Mouse (Mus musculus): ENCODE measurements around the gene Clstn1. TPM values are rescaled to one million over a fixed set of nuclear protein-coding genes. Genes with fewer than 3 reads are reported as not detected.

The Clstn1 gene
- total RNA-seq, 2 experiments from 2014 or later: 104 to 106 TPM

Small RNA genes within 50 kb of the gene (microRNA-seq; reads per million reads assigned to microRNA genes)
- gene Mir5616 (ENCODE audit: borderline number of aligned reads in 2 of 2) (0 reads per million in 2 experiments), gene Mir7023 (ENCODE audit: borderline number of aligned reads in 2 of 2) (0 reads per million in 2 experiments)

Other genes with a start within 250 kb of the Clstn1 start
- 10 to 100 TPM; 59.8 to 71.3 TPM for gene Ube4b, start 159.7 kb upstream of the Clstn1 start, total RNA-seq (2021)
- 10 to 100 TPM; 18.0 to 66.4 TPM for gene Rbp7, start 131.5 kb upstream of the Clstn1 start, total RNA-seq (2021)
- not detected for gene Tmem274, start 109.1 kb upstream of the Clstn1 start, total RNA-seq (2021)
- gene Nmnat1, start 101.3 kb upstream of the Clstn1 start, total RNA-seq (2021): 10 to 100 TPM; 17.8 to 19.9 TPM
- 10 to 100 TPM; 24.7 to 36.0 TPM for gene Lzic, start 101.2 kb upstream of the Clstn1 start, total RNA-seq (2021)
- 10 to 100 TPM; 16.2 to 25.1 TPM for gene Ctnnbip1, start 68.2 kb upstream of the Clstn1 start, total RNA-seq (2021)
- 1 to 10 TPM; 3.8 to 6.5 TPM for gene Pik3cd, start 116.1 kb downstream of the Clstn1 start, total RNA-seq (2021)
- gene Tmem201, start 151.6 kb downstream of the Clstn1 start, total RNA-seq (2021): 10 to 100 TPM; 27.8 to 29.0 TPM
- gene Slc25a33, start 187.8 kb downstream of the Clstn1 start, total RNA-seq (2021): 10 to 100 TPM; 16.3 to 24.3 TPM

All from adrenal gland, adult 18-20 months (tissue).